Mouse (Mus musculus) bone marrow macrophage, adult 2 months (primary cell): ENCODE measurements around the gene Trp53rka.

Experiments
- CTCF ChIP-seq: IDR thresholded peaks from 2 replicates; pipeline ENCODE4 v1.5.1; 2012; ENCODE audit warnings: low read depth, mild to moderate bottlenecking, low read length, moderate library complexity
- POLR2A ChIP-seq: IDR thresholded peaks from 2 replicates; pipeline ENCODE4 v1.6.1; 2012; ENCODE audit warnings: mild to moderate bottlenecking, low read depth, low read length, borderline replicate concordance

- no peak for TF ChIP-seq POLR2A
- no peak for TF ChIP-seq CTCF
These were observed 25.2 kb downstream of the Trp53rka start for GRCm38 (mm10) chr2:165467824-165468452.
